Mouse (Mus musculus) heart, adult 2 months (tissue): Measurements from ENCODE around the gene Foxe3. TPM values are rescaled to one million over a fixed set of nuclear protein-coding genes. Genes with fewer than 3 reads are reported as not detected.

Experiments
- DNase-seq, 2 experiments: peaks; one replicate each; pipeline ENCODE4 v3.0.0; 2021
- H3K27ac ChIP-seq: fragments of 200-600 bp; 2 replicates; pipeline ENCODE4 v1.8.1; 2022
- H3K27me3 ChIP-seq: fragments of 200-500 bp; 2 replicates; pipeline ENCODE4 v1.6.1; 2012; ENCODE audit warnings: mild to moderate bottlenecking, low read length, inconsistent platforms, mixed read lengths; ENCODE audit not compliant: control insufficient read depth, insufficient read depth
- H3K36me3 ChIP-seq: fragments of 200-500 bp; 2 replicates; pipeline ENCODE4 v1.6.1; 2012; ENCODE audit warnings: low read length, inconsistent platforms; ENCODE audit not compliant: control insufficient read depth, insufficient read depth
- H3K4me1 ChIP-seq: fragments of 200-500 bp; 2 replicates; pipeline ENCODE4 v1.6.1; 2011; ENCODE audit warnings: low read length; ENCODE audit not compliant: control insufficient read depth, insufficient read depth
- H3K4me3 ChIP-seq: fragments of 200-600 bp; 2 replicates; pipeline ENCODE4 v1.8.1; 2022
- H3K79me2 ChIP-seq: fragments of 200-500 bp; replicated peaks from 2 replicates; pipeline ENCODE4 v1.6.1; 2012; ENCODE audit warnings: mild to moderate bottlenecking, inconsistent platforms, low read length, moderate library complexity, mixed read lengths; ENCODE audit not compliant: control insufficient read depth, insufficient read depth
- H3K9ac ChIP-seq: fragments of 200-500 bp; 2 replicates; pipeline ENCODE4 v1.6.1; 2012; ENCODE audit warnings: low read depth, mild to moderate bottlenecking, control low read depth, inconsistent platforms, low read length, mixed read lengths
- CTCF ChIP-seq: fragments of 200-600 bp; IDR thresholded peaks from 2 replicates; pipeline ENCODE4 v1.8.1; 2022; ENCODE audit warnings: antibody characterized with exemption, mild to moderate bottlenecking, moderate library complexity
- EP300 ChIP-seq: fragments of 200-500 bp; IDR thresholded peaks from 2 replicates; pipeline ENCODE4 v1.6.1; 2011; ENCODE audit warnings: low read depth, low read length, control low read depth; ENCODE audit not compliant: insufficient read depth
- POLR2A ChIP-seq: fragments of 200-500 bp; IDR thresholded peaks from 2 replicates; pipeline ENCODE4 v1.6.1; 2011; ENCODE audit warnings: mild to moderate bottlenecking, low read depth, low read length, control low read depth; ENCODE audit not compliant: insufficient read depth
- WGBS: fragments of 180-500 bp; shearing (Covaris S2); methylation state at CpG from one replicate; pipeline ENCODE4 v1.1.7; 2018; 5-methylcytosine and 5-hydroxymethylcytosine counted together
- intact Hi-C: fragments of 180-260 bp; cut with DNase I; formaldehyde crosslinking; loops from one replicate; pipeline ENCODE4 v1.15.1; 2025
- polyA plus RNA-seq: library from polyadenylated mRNA; depleted of rRNA; stranded (reverse); fragments of >200 nt; gene quantifications from 2 replicates; pipeline ENCODE4 v1.2.3, GENCODE M21; 2012
- total RNA-seq, 2 experiments: library from RNA; stranded (reverse); gene quantifications; 2 replicates each; pipeline ENCODE4 v1.2.3; 2021

Gene Foxe3
- total and polyA plus RNA-seq, 3 experiments = not detected

DNA sequence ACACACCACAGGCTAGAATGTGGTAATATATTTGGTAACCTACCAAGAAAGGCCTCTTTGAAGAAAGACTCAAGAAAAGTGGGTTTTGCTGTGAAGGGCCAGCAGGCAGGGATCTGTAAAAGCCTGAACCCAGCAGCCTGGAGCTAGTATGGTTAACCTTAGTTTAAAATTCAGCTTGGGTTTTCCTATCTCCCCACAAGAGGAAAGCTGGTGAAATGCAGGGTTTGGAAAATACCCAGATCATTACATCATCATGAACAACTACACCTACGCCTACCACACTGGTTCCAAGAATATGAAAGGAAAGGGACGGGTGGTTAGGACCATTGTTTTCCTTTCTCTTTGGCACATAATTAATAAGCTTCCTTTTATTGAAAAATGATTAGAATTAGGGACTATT lies 32.4 kb upstream of the Foxe3 start:
- H3K36me3 ChIP-seq = peaks cover 4% of the 10 kb centered on the region; the same call in 1 of the 2 replicates
- no peaks in the 10 kb centered on the region for H3K79me2 ChIP-seq
- H3K9ac ChIP-seq = no peak overlapping the region
- no peaks in the 10 kb centered on the region for H3K4me1 ChIP-seq
- WGBS = 53% methylated on average over 2 of the region's 2 CpGs
- DNase-seq = no peak
- TF ChIP-seq EP300 = no peak
- TF ChIP-seq CTCF = no peak
- no peak for TF ChIP-seq POLR2A
- no peak overlapping the region for H3K27ac ChIP-seq
- no peaks in the 10 kb centered on the region for H3K27me3 ChIP-seq
- no peak overlapping the region for H3K4me3 ChIP-seq
- intact Hi-C loops = no loop called here

DNA sequence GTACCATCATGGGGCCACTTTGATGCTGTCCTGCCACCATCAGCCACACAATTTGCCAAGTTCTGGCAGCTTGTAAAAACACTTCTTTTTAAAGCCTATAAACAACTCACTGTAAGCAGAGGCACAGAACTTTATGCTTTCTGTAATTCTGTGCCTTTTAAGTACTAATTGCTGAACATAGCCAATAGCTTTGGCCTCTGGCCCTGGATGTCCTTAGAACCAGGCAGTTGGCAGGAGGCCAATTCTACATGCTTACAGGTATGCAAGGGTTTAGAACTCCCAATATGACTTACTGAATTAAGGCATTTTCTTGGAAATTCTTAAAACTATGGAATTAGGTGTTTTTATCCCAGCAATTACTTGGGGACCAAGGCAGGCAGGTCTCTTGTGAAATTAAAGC lies 31.6 kb upstream of the Foxe3 start:
- DNase-seq = no peak

DNA sequence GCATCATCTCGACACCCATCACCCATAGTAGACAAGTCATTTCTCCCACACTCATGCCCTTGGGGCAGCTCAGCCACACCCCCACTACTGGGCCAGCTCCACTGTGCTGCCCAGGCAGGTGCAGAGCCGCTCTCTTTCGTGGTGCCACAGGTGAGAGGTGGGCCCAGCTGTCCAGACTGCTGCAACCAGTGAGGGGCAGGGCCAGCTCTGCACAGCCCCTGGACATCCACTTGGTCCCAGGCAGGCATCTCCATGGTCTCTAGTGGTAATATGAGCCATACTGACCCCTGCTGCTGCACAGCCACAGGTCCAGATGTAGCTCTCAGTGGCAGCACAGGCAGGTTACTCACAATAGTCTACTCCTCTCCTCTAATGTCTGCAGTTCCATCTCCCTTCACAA lies 27.4 kb upstream of the Foxe3 start:
- Histone ChIP-seq H3K9ac (no peak overlapping the region), H3K79me2 (no peaks in the 10 kb centered on the region), H3K36me3 (peaks cover 1% of the 10 kb centered on the region; the same call in 1 of the 2 replicates), H3K27ac (no peak overlapping the region), H3K4me3 (no peak overlapping the region), H3K4me1 (no peaks in the 10 kb centered on the region), H3K27me3 (no peaks in the 10 kb centered on the region)
- TF ChIP-seq EP300 = no peak
- no peak for TF ChIP-seq POLR2A
- no peak for TF ChIP-seq CTCF
- WGBS = 83% methylated on average over 3 of the region's 3 CpGs
- no peak for DNase-seq
- intact Hi-C loops = no loop called here

More for the DNA sequence above, 31.6 kb upstream of the Foxe3 start:
- H3K36me3 ChIP-seq = peaks cover 4% of the 10 kb centered on the region; the same call in 1 of the 2 replicates
- no peak overlapping the region for H3K27ac ChIP-seq
- intact Hi-C loops = no loop called here
- H3K79me2 ChIP-seq = no peaks in the 10 kb centered on the region
- no peaks in the 10 kb centered on the region for H3K27me3 ChIP-seq
- H3K4me3 ChIP-seq = no peak overlapping the region
- H3K4me1 ChIP-seq = no peaks in the 10 kb centered on the region
- TF ChIP-seq CTCF = no peak
- H3K9ac ChIP-seq = no peak overlapping the region

DNA sequence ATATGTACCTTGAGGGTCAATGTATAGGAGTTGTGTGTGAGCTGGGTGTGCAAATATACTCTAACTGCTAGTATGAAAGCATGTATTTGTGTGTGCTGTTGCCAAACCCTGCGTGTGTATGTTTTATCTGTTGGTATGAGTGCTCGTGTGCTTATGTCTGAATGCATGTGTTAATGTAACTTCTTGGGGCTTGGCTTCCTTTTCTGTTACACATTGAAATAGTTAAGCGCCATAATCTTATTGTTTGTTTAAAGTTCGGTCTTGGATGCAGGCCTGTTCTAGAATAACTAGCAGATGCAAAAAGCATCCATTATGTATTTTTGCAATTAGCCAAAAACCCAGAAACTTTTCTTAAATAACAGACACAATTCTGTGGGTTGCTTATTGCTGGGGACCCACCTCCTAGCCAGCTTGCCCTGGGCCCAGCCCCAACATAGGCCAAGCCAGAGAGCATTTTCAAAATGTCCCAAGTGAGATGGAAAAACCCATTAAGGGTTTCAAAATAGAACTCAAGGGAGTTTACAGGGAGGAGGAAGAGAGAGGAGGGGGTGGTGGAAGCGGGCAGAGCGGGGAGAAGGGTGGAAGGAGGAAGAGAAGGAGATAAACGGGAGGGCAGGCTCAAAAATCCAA lies 22.2 kb upstream of the Foxe3 start:
- H3K27ac ChIP-seq = no peak overlapping the region
- no peak overlapping the region for H3K4me3 ChIP-seq
- H3K36me3 ChIP-seq = no peaks in the 10 kb centered on the region
- H3K4me1 ChIP-seq = no peaks in the 10 kb centered on the region
- DNase-seq = no peak
- TF ChIP-seq POLR2A (no peak), CTCF (no peak), EP300 (no peak)
- intact Hi-C loops = loop anchor here (1.0 to 2.0 kb wide), 3 partner anchors 31 to 301 kb away; no protein-coding TSS in a partner anchor
- H3K79me2 ChIP-seq = no peaks in the 10 kb centered on the region
- H3K9ac ChIP-seq = no peak overlapping the region
- 40% methylated on average over 7 of the region's 7 CpGs for WGBS
- no peaks in the 10 kb centered on the region for H3K27me3 ChIP-seq

DNA sequence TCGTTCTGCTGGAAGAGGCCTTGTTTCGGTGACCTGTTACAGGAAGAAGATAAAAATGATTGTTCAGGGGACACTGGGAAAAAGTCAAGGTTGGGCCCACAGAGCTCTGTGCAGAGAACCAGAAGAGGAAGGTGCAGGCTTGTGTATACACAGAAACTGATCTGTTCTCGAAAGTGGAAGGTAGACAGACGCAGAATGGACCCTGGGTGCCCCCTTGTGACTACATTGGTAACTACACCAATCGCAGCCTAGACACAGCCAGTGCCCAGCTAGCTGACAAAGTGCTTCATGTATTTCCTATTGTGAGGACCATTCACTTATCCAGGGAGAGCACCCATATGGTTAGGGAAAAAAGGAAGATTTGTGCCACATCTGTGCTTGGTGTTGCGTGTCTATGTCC lies 21.6 kb upstream of the Foxe3 start:
- Histone ChIP-seq H3K27me3 (no peaks in the 10 kb centered on the region), H3K79me2 (no peaks in the 10 kb centered on the region), H3K36me3 (no peaks in the 10 kb centered on the region), H3K4me1 (no peaks in the 10 kb centered on the region), H3K9ac (no peak overlapping the region), H3K27ac (no peak overlapping the region), H3K4me3 (no peak overlapping the region)
- intact Hi-C loops = loop anchor here (1.0 to 2.0 kb wide), 3 partner anchors 31 to 300 kb away; no protein-coding TSS in a partner anchor
- TF ChIP-seq EP300 = 0 out of 2 replicates have a peak, but pooled peaks have one; percentile 63
- no peak for TF ChIP-seq POLR2A
- TF ChIP-seq CTCF = peak; percentile 97; the same call in 1 of the 2 replicates
- peak; percentile 74 to 84 for DNase-seq
- 25% methylated on average over 6 of the region's 6 CpGs for WGBS

DNA sequence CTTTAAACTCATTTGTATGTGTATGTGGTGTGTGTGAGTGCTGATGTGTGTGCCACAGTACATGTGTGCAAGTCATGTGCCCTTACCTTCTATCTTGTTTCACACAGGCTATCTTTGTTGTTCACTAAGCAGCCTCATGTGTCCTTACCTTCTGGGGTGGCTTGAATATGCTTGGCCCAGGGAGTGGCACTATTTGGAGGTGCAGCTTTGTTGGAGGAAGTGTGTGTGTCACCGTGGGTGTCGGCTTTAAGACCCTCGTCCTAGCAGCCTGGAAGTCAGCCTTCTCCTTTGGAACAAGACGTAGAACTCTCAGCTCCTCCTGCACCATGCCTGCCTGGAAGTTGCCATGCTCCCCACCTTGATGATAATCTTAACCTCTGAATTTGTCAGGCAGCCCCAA lies 20.6 kb upstream of the Foxe3 start:
- Histone ChIP-seq H3K36me3 (no peaks in the 10 kb centered on the region), H3K27ac (no peak overlapping the region), H3K4me3 (no peak overlapping the region), H3K9ac (no peak overlapping the region), H3K79me2 (no peaks in the 10 kb centered on the region), H3K27me3 (no peaks in the 10 kb centered on the region), H3K4me1 (no peaks in the 10 kb centered on the region)
- DNase-seq = no peak
- intact Hi-C loops = loop anchor here (2.0 kb wide), 1 partner anchor 30 kb away; no protein-coding TSS in a partner anchor
- 87% methylated on average over 4 of the region's 4 CpGs for WGBS
- TF ChIP-seq POLR2A = no peak
- TF ChIP-seq EP300 = no peak
- no peak for TF ChIP-seq CTCF
